Mouse (Mus musculus) cerebellum, postnatal 25 days (tissue): Measurements from ENCODE around the gene Col20a1.

Experiments
- DNase-seq, 2 experiments: peaks; one replicate each; pipeline ENCODE4 v3.0.0; 2021; ENCODE audit warnings: mixed read lengths in 2 of 2

Col20a1 gene

DNA sequence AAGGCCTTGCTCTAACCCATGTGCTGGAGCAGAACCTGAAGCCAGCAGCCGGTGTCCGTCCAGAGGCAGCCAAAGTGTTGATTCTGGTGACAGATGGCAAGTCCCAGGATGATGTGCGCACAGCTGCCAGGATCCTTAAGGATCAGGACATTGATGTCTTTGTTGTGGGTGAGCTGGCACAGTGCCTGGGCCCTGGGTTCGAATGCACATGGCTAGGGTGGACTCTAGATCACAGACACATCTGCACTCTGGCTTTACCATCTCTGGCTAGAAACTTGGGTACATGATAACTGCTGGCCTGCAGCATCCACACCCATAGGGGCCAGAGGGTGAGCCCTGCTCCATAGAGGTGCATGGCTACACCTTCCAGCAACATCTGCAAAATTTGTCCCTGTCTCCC, 9.1 kb downstream of the Col20a1 start:
- DNase-seq: no peak

DNA sequence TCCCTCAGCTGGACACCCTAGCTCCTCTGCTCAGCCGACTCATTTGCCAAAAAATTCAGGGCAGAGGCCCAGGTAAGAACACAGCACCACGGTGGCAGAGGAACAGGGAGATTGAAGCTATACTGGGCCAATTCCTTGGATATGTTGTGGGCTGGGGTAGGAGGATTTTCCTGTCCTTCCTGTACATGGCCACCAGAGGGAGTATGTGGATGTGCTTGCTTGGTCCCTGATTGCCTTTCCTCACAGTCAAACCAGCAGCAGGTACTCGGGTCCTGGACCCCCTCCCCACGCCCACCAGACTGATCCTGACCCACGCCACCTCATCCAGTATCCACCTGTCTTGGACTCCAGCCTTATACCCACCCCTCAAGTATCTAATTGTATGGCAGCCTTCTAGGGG, 10.1 kb downstream of the Col20a1 start:
- peak; percentile 64 to 66 for DNase-seq

DNA sequence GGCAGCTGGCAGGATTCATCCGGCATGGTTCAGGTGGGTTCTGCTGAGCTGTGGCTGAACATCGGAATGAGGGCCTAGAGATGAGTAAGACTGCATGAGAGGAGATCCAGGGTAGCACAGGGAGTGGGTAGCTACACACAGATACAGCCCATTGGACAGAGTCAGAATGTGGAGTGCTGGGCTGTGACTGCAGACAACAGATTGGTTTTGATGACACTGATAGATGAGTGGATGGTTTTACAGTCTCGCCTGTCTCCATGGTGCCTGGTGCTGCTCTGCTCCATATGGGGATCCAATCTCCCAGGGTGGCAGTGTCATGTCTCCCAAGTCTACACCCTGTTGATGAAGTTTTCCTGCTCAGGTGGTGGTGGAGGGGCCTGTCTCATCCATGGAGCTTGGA, 10.6 kb downstream of the Col20a1 start:
- DNase-seq: no peak

GRCm38 (mm10) chr2:181007054-181007453, 20.7 kb downstream of the Col20a1 start:
- DNase-seq: no peak

DNA sequence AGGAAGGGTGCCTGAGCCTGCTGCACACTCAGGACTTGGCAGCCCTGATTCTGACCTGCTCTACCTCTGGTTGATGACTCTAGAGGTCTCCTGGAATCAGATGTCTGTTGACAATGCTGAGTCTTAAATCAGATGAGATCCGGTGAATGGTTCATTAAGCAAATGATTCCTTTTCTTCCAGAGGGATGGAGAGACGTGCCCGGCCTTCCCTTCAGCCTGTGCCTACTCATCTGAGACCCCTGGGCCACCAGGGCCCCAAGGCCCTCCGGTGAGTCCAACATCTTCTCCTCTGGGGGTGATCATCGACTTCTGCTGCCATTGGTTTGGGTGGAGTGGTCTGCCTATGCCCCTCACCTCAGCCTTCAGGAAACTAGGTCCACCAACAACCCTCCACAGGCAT, 22.0 kb downstream of the Col20a1 start:
- DNase-seq: no peak

DNA sequence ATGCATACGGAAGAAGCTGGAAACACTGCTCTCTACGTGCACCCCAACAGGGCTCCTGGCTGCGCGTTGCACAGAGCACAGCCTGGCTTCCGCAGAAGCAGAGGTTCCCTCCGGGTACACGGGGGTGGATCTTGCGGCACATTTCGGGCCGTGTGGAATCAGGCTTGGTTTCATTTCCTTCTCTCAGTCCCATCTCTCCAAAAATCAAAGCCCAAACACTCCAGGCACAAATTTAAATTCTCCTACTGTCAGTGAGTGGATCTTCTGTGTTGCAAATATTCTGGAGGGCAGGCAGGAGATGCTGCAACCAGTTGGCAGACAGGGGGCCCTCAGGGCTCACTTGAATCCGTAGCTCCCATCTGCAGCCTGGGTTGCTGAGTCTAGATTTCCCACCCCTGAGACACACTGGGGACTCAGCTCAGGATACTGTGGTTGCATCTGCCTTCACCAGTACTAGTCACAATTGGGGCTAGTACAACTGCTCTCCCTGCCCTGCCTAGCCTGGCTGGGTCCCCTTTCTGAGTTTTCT, 45.1 kb downstream of the Col20a1 start:
- no peak for DNase-seq

DNA sequence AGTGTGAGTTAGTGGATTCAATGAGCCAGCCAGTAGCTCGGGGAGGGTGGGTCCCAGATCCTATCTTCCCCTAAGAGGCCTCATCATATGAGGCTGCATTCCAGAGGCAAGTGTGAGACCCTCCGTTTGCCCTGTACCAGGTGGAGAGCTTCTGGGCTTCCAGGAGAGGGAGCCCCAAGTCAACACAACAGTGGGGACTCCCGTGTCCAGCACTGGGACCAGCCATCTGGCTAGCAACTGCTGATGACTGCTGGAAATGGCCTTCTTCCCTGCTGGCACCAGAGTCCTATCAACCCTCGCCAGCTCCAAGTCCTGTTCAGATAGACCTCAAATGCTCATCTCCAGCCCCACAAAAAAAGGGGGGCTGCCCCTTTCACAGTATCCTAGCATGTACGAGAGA, 46.1 kb downstream of the Col20a1 start:
- peak; percentile 71 to 80 for DNase-seq

GRCm38 (mm10) chr2:181033310-181033709, 47.0 kb downstream of the Col20a1 start:
- DNase-seq: peak in 1 of 2 experiments; percentile 16

DNA sequence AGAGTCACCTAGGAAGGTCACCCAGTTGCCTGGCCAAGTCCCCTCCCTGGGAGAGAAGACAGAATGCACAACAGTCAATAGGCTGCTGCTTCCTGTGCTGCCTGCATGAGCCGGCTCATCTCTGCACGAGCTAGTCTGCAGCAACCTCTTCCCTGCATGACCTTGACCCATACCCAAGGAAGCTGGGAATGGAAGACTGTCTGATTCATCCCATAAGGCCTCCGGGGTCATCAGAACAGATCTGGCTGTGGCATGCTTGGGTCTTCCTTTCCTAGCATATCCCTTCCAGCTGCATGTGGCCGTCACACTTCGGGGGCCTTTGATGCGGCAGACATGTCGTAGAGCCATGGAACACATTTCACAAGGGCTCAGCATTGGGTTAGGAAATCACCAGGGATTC, 48.9 kb downstream of the Col20a1 start:
- no peak for DNase-seq

DNA sequence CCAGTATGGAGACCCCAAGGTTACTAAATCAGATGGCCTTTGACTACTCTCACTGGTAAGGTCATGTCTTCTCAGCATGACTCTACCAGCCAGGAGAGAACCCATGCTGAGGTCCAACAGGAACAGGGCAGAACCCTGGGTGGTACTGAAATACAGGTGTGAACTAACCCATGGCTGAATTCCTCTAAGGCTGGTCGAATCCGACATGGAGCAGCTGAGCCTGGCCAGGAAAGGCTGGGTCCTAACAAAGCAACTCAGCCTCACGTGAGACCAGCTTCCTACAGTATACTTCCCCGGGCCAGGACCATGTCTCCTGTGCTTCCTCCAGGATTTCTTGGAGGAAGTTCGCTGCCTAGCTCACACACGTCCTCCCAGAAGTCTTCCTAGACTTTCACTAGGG, 50.2 kb downstream of the Col20a1 start:
- DNase-seq: no peak

- DNase-seq: peak; percentile 43 to 55
Observed at GRCm38 (mm10) chr2:181038644-181039355, 52.5 kb downstream of the Col20a1 start.

DNA sequence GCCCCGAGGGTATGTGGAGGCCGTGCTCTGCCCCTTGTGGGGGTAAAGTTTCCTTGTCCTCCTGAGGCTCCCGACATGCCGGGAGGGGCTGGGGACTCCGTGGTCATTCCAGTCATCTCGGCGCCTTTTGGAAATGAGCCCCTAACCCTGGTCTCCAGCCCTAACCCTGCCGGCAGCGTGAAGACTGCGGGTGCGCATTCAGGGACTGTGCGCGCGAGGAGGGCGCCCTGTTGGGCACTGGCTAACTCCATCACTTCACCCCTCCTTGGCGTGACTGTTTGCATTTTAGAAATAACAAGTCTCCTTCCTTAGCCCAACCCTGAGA, 53.0 kb downstream of the Col20a1 start:
- DNase-seq: no peak

DNA sequence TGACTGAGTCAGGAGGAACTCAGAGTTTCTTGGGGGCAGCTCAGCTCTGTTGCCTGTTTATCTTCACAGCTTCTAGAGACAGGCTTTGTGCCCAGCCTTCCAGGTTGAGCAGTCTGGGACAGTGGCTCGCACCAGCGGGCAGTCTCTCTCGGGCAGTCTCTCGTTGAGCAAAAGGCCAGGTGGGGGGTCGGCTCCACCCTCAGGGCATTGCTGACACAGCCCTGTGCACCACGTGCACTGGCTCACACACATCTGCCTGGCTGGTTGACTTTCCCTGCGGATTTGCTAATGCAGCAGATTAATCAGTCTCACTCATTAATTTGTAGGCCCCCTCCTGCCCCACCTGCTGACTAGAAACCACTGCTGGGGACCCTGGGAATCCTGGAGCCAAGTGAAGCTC, 55.6 kb downstream of the Col20a1 start:
- no peak for DNase-seq

GRCm38 (mm10) chr2:181042376-181042775, 56.0 kb downstream of the Col20a1 start:
- no peak for DNase-seq

- DNase-seq: peak in 1 of 2 experiments; percentile 26
Observed at GRCm38 (mm10) chr2:181043437-181043836, 57.1 kb downstream of the Col20a1 start, which contains the start of gene Chrna4. Gene Chrna4, minus strand, starts transcription at chr2:181043546.

DNA sequence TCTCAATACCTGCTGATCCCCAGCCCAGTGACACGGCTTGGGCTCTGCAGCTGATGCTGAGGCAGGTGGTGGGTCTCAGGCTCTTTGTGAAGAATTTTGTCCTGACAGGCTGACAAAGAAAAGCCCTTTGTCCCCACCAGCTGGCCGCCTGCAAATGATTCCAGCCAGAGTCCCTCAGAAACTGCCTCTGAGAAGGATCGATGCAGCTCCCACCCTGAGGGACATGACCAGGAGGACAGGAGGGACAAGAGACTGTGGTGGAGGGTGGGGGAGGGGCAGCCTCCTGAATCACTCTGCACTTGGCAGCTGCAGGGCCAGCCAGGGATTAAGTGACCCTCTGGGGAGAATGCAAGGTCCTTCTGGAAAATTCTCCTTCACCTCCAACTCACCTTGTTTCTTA, 57.7 kb downstream of the Col20a1 start:
- DNase-seq: no peak

DNA sequence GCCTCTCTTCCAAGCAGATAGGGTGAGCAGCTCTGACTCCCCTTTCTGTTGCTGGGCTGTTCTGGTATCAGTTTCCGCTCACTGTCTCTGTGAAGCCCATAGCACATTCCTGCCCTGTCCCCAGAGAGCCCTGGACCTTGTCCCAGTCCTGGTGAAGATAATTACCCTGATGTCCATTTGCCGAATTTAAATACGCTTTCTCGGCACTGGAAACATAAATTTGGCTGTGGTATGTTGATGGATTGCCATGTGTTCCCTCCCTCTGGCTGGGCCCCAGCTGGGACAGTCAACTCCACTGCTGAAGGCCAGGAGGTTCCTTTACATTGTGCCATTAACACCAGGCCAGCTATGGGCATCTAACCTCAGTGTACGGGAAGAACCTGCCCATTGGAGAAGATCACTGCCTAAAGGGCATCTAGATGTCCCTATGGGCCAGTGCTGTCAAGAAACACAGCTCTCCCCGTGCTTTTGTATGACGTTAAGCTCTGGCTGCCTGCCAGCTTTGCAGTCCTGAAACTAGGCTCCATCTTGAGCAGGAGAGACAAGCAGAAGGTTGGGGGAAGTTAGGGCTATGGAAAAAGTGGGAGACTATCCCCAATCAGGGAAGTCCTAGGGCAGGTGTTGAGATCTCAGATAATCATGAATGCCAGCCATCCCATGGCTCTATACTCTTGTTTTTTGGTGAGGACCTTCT, 62.1 kb downstream of the Col20a1 start:
- peak; percentile 49 to 61 for DNase-seq

GRCm38 (mm10) chr2:181048986-181049385, 62.7 kb downstream of the Col20a1 start:
- no peak for DNase-seq

GRCm38 (mm10) chr2:181052171-181052570, 65.8 kb downstream of the Col20a1 start:
- DNase-seq: peak; percentile 61 to 71

DNA sequence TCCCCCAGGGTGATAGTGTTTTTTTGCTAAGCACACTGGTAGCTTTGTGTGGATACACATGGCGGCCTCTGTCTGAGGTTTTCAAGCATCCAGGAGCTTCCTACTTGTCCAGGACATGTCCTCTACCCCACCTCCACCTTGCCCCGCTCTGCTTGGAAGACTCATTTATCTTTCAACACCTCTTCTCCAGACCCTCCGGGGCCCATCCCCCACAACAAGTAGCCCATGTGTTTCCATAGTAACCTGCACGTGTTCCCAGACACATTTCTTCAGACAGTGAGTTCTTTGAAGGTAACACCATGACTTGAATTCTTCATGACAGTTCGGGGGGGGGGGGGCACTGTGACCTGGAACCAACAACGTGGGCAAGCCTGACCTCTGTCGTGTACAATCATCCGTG, 71.0 kb downstream of the Col20a1 start:
- DNase-seq: no peak

- DNase-seq: no peak
Observed at GRCm38 (mm10) chr2:181058193-181058592, 71.9 kb downstream of the Col20a1 start.

DNA sequence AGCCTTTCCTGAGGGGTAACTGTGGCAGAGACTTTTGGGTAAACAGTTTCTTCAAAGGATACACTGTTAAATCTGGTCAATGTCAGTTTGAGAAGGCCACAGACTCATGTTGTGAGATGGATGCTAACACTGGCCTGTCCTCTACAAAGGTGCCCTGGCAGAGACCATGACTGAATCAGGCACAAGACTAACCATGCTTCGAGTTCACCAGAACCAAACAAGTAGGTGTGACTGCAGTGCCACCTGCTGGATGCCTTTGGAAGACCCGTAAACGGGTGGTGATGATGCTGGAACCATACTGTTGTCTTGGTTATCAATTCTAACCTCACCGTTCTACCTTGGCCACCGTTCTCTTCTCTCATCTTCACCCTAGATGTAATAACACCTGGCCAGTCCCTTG, 73.8 kb downstream of the Col20a1 start:
- peak; percentile 89 to 92 for DNase-seq

GRCm38 (mm10) chr2:181065827-181066226, 79.5 kb downstream of the Col20a1 start:
- DNase-seq: no peak
